Mouse (Mus musculus): ENCODE results near the gene Rln1. TPM values are rescaled to one million over a fixed set of nuclear protein-coding genes. Genes with fewer than 3 reads are reported as not detected.

Rln1 gene
- polyA plus RNA-seq (2015; fragmentation: Nextera tagmentation; extraction: Ambion mirVana) = not detected in 2 replicates

GRCm38 (mm10) chr19:29334068-29334745 is at the start of gene Rln1:
TSS of gene Rln1 (minus strand) at chr19:29334670.
- ATAC-seq = no peak
- Histone ChIP-seq H3K27ac (ENCODE audit: low read depth) (no peak within 1 kb of the TSS), H3K36me3 (replicated peaks; ENCODE audit: insufficient read depth, low read length) (no peaks in the 10 kb centered on the region), H3K4me1 (ENCODE audit: insufficient read depth) (no peaks in the 10 kb centered on the region), H3K4me3 (ENCODE audit: low read depth, low read length) (peak within 1 kb of the TSS; percentile 28; the same call in 1 of the 2 replicates), H3K9me3 (ENCODE audit: low read length) (no peaks in the 10 kb centered on the region), H3K9ac (replicated peaks) (0 out of 2 replicates have a peak within 1 kb of the TSS, but pooled peaks have one; percentile 26), H3K27me3 (ENCODE audit: insufficient read depth, low read length) (0 out of 2 replicates have a peak, but pooled peaks cover 8% of the 10 kb centered on the region), H3K4me2 (ENCODE audit: low read depth, low read length) (peak within 1 kb of the TSS; percentile 72)
- 7% methylated on average over 23 of the region's 23 CpGs for WGBS (ENCODE audit: insufficient replicate concordance)
- DNase-seq = peak; percentile 21
- TF ChIP-seq CTCF (IDR thresholded peaks at IDR 0.05; ENCODE audit: low read depth) (no peak), EP300 (IDR thresholded peaks at IDR 0.05; ENCODE audit: low read depth) (no peak)

DNA sequence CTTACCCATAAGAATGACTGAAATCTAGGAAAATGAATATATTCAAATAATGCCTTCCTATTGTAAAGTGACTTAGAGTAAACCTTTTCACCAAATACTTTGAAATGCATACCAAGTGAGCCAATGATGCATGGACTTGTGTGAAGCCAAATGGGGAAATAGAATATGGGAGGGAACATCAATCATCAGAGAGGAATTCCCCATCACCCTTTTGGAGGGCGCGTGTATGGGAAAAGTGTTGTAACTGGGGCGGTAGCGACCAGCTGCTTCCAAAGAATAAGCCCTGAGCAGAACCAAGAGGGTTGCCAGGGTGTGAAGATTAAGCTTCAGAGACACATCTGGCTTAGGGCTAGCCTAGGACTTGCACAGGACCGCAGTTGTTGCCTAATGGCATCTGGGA is 48.9 kb upstream of the Rln1 start:
- Histone ChIP-seq H3K4me3 (ENCODE audit: low read depth, low read length) (no peak overlapping the region), H3K27me3 (ENCODE audit: insufficient read depth, low read length) (no peaks in the 10 kb centered on the region), H3K9ac (replicated peaks) (no peak overlapping the region), H3K4me1 (ENCODE audit: insufficient read depth) (peaks cover 15% of the 10 kb centered on the region; the same call in 1 of the 2 replicates), H3K27ac (ENCODE audit: low read depth) (no peak overlapping the region), H3K9me3 (ENCODE audit: low read length) (no peaks in the 10 kb centered on the region), H3K36me3 (replicated peaks; ENCODE audit: insufficient read depth, low read length) (no peaks in the 10 kb centered on the region; the same call in none of the 2 replicates), H3K4me2 (ENCODE audit: low read depth, low read length) (no peak overlapping the region)
- ATAC-seq (no peak), DNase-seq (no peak)
- TF ChIP-seq CTCF (IDR thresholded peaks at IDR 0.05; ENCODE audit: low read depth) = no peak
- no peak for TF ChIP-seq EP300 (IDR thresholded peaks at IDR 0.05; ENCODE audit: low read depth)
- WGBS (ENCODE audit: insufficient replicate concordance) = 82% methylated on average over 5 of the region's 5 CpGs

DNA sequence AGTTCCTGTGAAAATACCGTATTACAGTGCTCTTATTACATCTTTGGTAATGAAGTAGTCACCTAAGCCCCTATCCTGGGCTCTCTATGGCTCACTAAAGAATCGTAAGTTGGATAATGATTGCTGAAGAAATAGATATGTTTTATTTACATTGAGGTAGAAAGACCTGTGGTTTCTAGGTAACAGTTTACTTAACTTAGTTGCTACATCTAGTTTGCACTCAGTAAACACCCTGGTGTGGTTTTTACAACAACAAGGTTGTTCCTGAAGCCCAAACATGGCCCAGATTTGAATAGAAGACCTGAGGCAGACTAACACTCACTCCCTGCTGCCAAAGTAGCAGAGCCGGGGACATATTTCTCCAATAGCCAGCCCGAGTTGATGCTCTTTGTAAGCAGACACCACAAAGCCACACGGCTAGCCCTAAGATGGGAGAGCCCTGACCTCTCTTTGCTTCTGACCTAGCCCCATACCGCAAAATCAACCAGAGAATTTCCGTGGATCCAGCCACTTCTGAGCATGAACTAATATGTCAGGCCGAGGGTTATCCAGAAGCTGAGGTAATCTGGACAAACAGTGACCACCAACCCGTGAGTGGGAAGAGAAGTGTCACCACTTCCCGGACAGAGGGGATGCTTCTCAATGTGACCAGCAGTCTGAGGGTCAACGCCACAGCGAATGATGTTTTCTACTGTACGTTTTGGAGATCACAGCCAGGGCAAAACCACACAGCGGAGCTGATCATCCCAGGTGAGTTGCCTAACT is 45.6 kb upstream of the Rln1 start:
- Histone ChIP-seq H3K4me2 (ENCODE audit: low read depth, low read length) (peak overlapping the region; percentile 42), H3K27ac (ENCODE audit: low read depth) (peak overlapping the region; percentile 81), H3K36me3 (replicated peaks; ENCODE audit: insufficient read depth, low read length) (peaks cover 2% of the 10 kb centered on the region), H3K4me1 (ENCODE audit: insufficient read depth) (peaks cover 15% of the 10 kb centered on the region; the same call in 1 of the 2 replicates), H3K27me3 (ENCODE audit: insufficient read depth, low read length) (no peaks in the 10 kb centered on the region), H3K9ac (replicated peaks) (no peak overlapping the region), H3K4me3 (ENCODE audit: low read depth, low read length) (peak overlapping the region; percentile 2; the same call in 1 of the 2 replicates), H3K9me3 (ENCODE audit: low read length) (no peaks in the 10 kb centered on the region)
- DNase-seq (peak; percentile 29), ATAC-seq (peak; percentile 88)
- no peak for TF ChIP-seq CTCF (IDR thresholded peaks at IDR 0.05; ENCODE audit: low read depth)
- TF ChIP-seq EP300 (IDR thresholded peaks at IDR 0.05; ENCODE audit: low read depth) = no peak
- 67% methylated on average over 14 of the region's 14 CpGs for WGBS (ENCODE audit: insufficient replicate concordance)

DNA sequence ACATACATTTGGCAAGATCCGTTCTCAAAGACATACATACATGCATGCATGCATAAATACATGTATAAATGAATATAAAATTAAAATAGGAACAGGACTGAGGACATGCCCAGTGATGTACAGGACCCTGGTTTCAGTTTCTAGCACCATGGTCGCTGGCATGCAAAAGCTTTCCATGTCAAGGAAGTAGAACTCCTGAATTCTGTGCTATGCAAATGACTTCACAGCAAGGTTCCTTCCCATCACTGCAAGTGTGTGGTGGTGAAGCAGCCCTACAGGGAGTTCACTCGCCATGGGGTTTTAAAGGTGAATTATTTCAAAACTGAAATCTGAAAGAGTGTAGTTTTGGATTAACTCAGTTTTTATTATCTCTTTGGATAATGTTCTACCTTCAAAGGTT is 41.9 kb upstream of the Rln1 start:
- no peak for TF ChIP-seq CTCF (IDR thresholded peaks at IDR 0.05; ENCODE audit: low read depth)
- no peak for TF ChIP-seq EP300 (IDR thresholded peaks at IDR 0.05; ENCODE audit: low read depth)
- Histone ChIP-seq H3K9ac (replicated peaks) (no peak overlapping the region), H3K27ac (ENCODE audit: low read depth) (no peak overlapping the region), H3K4me1 (ENCODE audit: insufficient read depth) (0 out of 2 replicates have a peak, but pooled peaks cover 3% of the 10 kb centered on the region), H3K4me2 (ENCODE audit: low read depth, low read length) (no peak overlapping the region), H3K9me3 (ENCODE audit: low read length) (no peaks in the 10 kb centered on the region), H3K36me3 (replicated peaks; ENCODE audit: insufficient read depth, low read length) (peaks cover 4% of the 10 kb centered on the region; the same call in 1 of the 2 replicates), H3K4me3 (ENCODE audit: low read depth, low read length) (no peak overlapping the region), H3K27me3 (ENCODE audit: insufficient read depth, low read length) (no peaks in the 10 kb centered on the region)
- no peak for DNase-seq
- ATAC-seq = no peak
- WGBS (ENCODE audit: insufficient replicate concordance) = 76% methylated on average over 3 of the region's 3 CpGs

- 83% methylated on average over 9 of the region's 9 CpGs for WGBS (ENCODE audit: insufficient replicate concordance)
- H3K9me3 ChIP-seq (ENCODE audit: low read length) = no peaks in the 10 kb centered on the region
Observed at GRCm38 (mm10) chr19:29374947-29375346, 40.5 kb upstream of the Rln1 start.

GRCm38 (mm10) chr19:29373438-29373837 is 39.0 kb upstream of the Rln1 start:
- Histone ChIP-seq H3K4me3 (ENCODE audit: low read depth, low read length) (no peak overlapping the region), H3K27ac (ENCODE audit: low read depth) (no peak overlapping the region), H3K9ac (replicated peaks) (no peak overlapping the region), H3K9me3 (ENCODE audit: low read length) (no peaks in the 10 kb centered on the region), H3K4me2 (ENCODE audit: low read depth, low read length) (no peak overlapping the region), H3K27me3 (ENCODE audit: insufficient read depth, low read length) (no peaks in the 10 kb centered on the region), H3K36me3 (replicated peaks; ENCODE audit: insufficient read depth, low read length) (peaks cover 4% of the 10 kb centered on the region; the same call in 1 of the 2 replicates), H3K4me1 (ENCODE audit: insufficient read depth) (peaks cover 17% of the 10 kb centered on the region)
- ATAC-seq (no peak), DNase-seq (no peak)
- TF ChIP-seq CTCF (IDR thresholded peaks at IDR 0.05; ENCODE audit: low read depth) (no peak), EP300 (IDR thresholded peaks at IDR 0.05; ENCODE audit: low read depth) (no peak)
- 77% methylated on average over 11 of the region's 11 CpGs for WGBS (ENCODE audit: insufficient replicate concordance)

More at GRCm38 (mm10) chr19:29374947-29375346, 40.5 kb upstream of the Rln1 start:
- no peak overlapping the region for H3K4me2 ChIP-seq (ENCODE audit: low read depth, low read length)
- no peaks in the 10 kb centered on the region for H3K27me3 ChIP-seq (ENCODE audit: insufficient read depth, low read length)
- no peak for DNase-seq
- H3K36me3 ChIP-seq (replicated peaks; ENCODE audit: insufficient read depth, low read length) = peaks cover 4% of the 10 kb centered on the region; the same call in 1 of the 2 replicates
- no peak overlapping the region for H3K27ac ChIP-seq (ENCODE audit: low read depth)
- H3K4me3 ChIP-seq (ENCODE audit: low read depth, low read length) = no peak overlapping the region
- no peak overlapping the region for H3K9ac ChIP-seq (replicated peaks)
- TF ChIP-seq CTCF (IDR thresholded peaks at IDR 0.05; ENCODE audit: low read depth) (no peak), EP300 (IDR thresholded peaks at IDR 0.05; ENCODE audit: low read depth) (no peak)
- peaks cover 7% of the 10 kb centered on the region; the same call in 1 of the 2 replicates for H3K4me1 ChIP-seq (ENCODE audit: insufficient read depth)
- ATAC-seq = no peak

Data from liver, postnatal 0 days (tissue).